Mouse (Mus musculus) midbrain, postnatal 0 days (tissue): ENCODE measurements around the gene Tbc1d2b. TPM values are rescaled to one million over a fixed set of nuclear protein-coding genes. Genes with fewer than 3 reads are reported as not detected.

Experiments used
- ATAC-seq: fragments of 200-750 bp; cut with Nextera tagmentation; 2 replicates; pipeline ENCODE4 v1.8.0; 2017; ENCODE audit warnings: moderate number of reproducible peaks, mild to moderate bottlenecking, moderate TSS enrichment, moderate library complexity; ENCODE audit not compliant: low FRiP score
- DNase-seq: peaks from one replicate; pipeline ENCODE4 v3.0.0-alpha.2; 2015; ENCODE audit warnings: low spot score
- H3K27ac ChIP-seq: fragments of 300-500 bp; sonication (generic); 2 replicates; pipeline ENCODE4 v1.5.1; 2014; ENCODE audit warnings: low read depth, mild to moderate bottlenecking, low read length, mixed read lengths
- H3K27me3 ChIP-seq: fragments of 300-500 bp; sonication (generic); 2 replicates; pipeline ENCODE4 v1.6.1; 2014; ENCODE audit warnings: low read length, control low read depth, mixed read lengths; ENCODE audit not compliant: insufficient read depth
- H3K36me3 ChIP-seq: fragments of 300-500 bp; sonication (generic); 2 replicates; pipeline ENCODE4 v1.6.1; 2014; ENCODE audit warnings: low read length, control low read depth, mixed read lengths; ENCODE audit not compliant: insufficient read depth
- H3K4me1 ChIP-seq: fragments of 300-500 bp; sonication (generic); 2 replicates; pipeline ENCODE4 v1.6.1; 2014; ENCODE audit warnings: mild to moderate bottlenecking, control low read depth, antibody characterized with exemption, low read length, mixed read lengths; ENCODE audit not compliant: insufficient read depth
- H3K4me2 ChIP-seq: fragments of 300-500 bp; sonication (generic); 2 replicates; pipeline ENCODE4 v1.6.1; 2014; ENCODE audit warnings: low read depth, mild to moderate bottlenecking, low read length, mixed read lengths; ENCODE audit not compliant: poor library complexity, severe bottlenecking
- H3K4me3 ChIP-seq: fragments of 300-500 bp; sonication (generic); 2 replicates; pipeline ENCODE4 v1.5.1; 2014; ENCODE audit warnings: low read depth, mild to moderate bottlenecking, low read length, moderate library complexity
- H3K9ac ChIP-seq: fragments of 300-500 bp; sonication (generic); replicated peaks from 2 replicates; pipeline ENCODE4 v1.6.1; 2014; ENCODE audit warnings: mild to moderate bottlenecking, low read length, moderate library complexity, mixed read lengths; ENCODE audit not compliant: poor library complexity, severe bottlenecking
- H3K9me3 ChIP-seq: fragments of 300-500 bp; sonication (generic); 2 replicates; pipeline ENCODE4 v1.6.1; 2016; ENCODE audit warnings: low read length, control low read depth
- CTCF ChIP-seq: IDR thresholded peaks from 2 replicates; pipeline ENCODE4 v1.5.1; 2016; ENCODE audit warnings: antibody characterized with exemption, mild to moderate bottlenecking
- WGBS: fragments of 180-500 bp; shearing (Covaris S2); extraction: QIAGEN DNeasy Blood & Tissue Kit; methylation state at CpG from one replicate; pipeline ENCODE4 v1.1.7; 2014; 5-methylcytosine and 5-hydroxymethylcytosine counted together
- polyA plus RNA-seq: library from polyadenylated mRNA; unstranded; fragments of >200 nt; fragmentation: Nextera tagmentation; extraction: Ambion mirVana; gene quantifications from 2 replicates; pipeline ENCODE4 v1.2.1, GENCODE M21; 2015
- total RNA-seq: library from RNA; depleted of rRNA; stranded (reverse); fragments of >200 nt; gene quantifications from 2 replicates; pipeline ENCODE4 v1.2.3, GENCODE M21; 2014

The Tbc1d2b gene
- total and polyA plus RNA-seq, 2 experiments from 2014 or later: 3.7 to 21.6 TPM

- Histone ChIP-seq H3K9me3 (no peaks in the 10 kb centered on the region), H3K4me1 (no peaks in the 10 kb centered on the region), H3K4me3 (no peak overlapping the region), H3K27me3 (no peaks in the 10 kb centered on the region), H3K9ac (no peak overlapping the region), H3K27ac (no peak overlapping the region), H3K4me2 (no peak overlapping the region), H3K36me3 (no peaks in the 10 kb centered on the region)
- ATAC-seq (no peak), DNase-seq (no peak)
- no peak for TF ChIP-seq CTCF
- 92% methylated on average over 5 of the region's 5 CpGs for WGBS
These were observed 5.3 kb upstream of the Tbc1d2b start for GRCm38 (mm10) chr9:90275906-90276305.

DNA sequence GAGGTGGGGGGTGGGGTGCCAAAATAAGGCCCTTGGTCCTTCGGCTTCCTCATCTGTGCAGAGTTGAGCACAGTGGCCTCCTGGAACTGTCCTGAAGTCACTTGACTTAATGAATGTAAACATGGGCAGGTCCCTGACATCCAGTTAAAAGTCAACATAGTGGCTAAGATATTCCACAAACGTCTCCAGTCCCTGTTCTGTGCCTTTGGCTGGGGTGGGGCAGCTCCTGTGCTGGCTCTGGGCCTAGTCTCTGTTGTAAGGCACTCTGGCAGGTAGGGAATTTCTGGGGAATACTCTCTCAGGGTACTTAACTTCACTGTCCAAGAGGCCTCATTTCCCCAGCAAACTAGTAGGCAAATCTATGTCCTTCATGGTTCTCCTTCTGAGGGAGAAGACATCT is 4.9 kb upstream of the Tbc1d2b start:
- no peaks in the 10 kb centered on the region for H3K27me3 ChIP-seq
- H3K4me2 ChIP-seq: no peak overlapping the region
- H3K4me1 ChIP-seq: no peaks in the 10 kb centered on the region
- H3K4me3 ChIP-seq: no peak overlapping the region
- ATAC-seq (no peak), DNase-seq (no peak)
- TF ChIP-seq CTCF: no peak
- no peaks in the 10 kb centered on the region for H3K9me3 ChIP-seq
- 68% methylated on average over 2 of the region's 2 CpGs for WGBS
- H3K27ac ChIP-seq: no peak overlapping the region
- no peaks in the 10 kb centered on the region for H3K36me3 ChIP-seq
- H3K9ac ChIP-seq: no peak overlapping the region

DNA sequence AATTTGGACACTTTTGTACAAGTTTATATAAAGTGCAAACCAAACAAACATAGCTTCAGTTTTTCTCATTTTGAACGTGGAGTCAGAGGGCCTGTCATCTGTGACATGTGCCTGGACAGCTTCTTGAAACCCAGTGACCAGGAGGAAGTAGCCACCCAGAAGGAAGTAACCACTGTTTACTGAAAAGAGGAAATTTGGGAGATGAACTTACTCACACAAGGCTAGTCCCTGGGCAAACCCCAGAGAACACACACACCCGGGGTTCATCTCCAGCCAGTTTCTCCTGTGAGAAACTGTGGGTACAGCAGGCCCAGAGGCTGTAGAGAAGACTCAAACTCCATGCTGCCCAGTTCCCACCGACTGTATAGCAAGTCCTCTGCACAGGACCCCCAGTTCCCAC is 3.9 kb upstream of the Tbc1d2b start:
- no peak overlapping the region for H3K4me2 ChIP-seq
- DNase-seq: no peak
- H3K9me3 ChIP-seq: no peaks in the 10 kb centered on the region
- H3K27me3 ChIP-seq: no peaks in the 10 kb centered on the region
- no peak overlapping the region for H3K9ac ChIP-seq
- H3K4me3 ChIP-seq: no peak overlapping the region
- 87% methylated on average over 3 of the region's 3 CpGs for WGBS
- no peaks in the 10 kb centered on the region for H3K36me3 ChIP-seq
- TF ChIP-seq CTCF: no peak
- no peak overlapping the region for H3K27ac ChIP-seq
- H3K4me1 ChIP-seq: peaks cover 1% of the 10 kb centered on the region; the same call in 1 of the 2 replicates
- no peak for ATAC-seq

GRCm38 (mm10) chr9:90272346-90272745 is 1.7 kb upstream of the Tbc1d2b start:
- no peaks in the 10 kb centered on the region for H3K9me3 ChIP-seq
- H3K4me3 ChIP-seq: no peak overlapping the region
- ATAC-seq: no peak
- H3K36me3 ChIP-seq: no peaks in the 10 kb centered on the region
- no peak for TF ChIP-seq CTCF
- no peak overlapping the region for H3K4me2 ChIP-seq
- no peak for DNase-seq
- H3K27ac ChIP-seq: no peak overlapping the region
- H3K9ac ChIP-seq: no peak overlapping the region
- H3K27me3 ChIP-seq: no peaks in the 10 kb centered on the region
- H3K4me1 ChIP-seq: peaks cover 9% of the 10 kb centered on the region; the same call in 1 of the 2 replicates
- 75% methylated on average over 12 of the region's 12 CpGs for WGBS

DNA sequence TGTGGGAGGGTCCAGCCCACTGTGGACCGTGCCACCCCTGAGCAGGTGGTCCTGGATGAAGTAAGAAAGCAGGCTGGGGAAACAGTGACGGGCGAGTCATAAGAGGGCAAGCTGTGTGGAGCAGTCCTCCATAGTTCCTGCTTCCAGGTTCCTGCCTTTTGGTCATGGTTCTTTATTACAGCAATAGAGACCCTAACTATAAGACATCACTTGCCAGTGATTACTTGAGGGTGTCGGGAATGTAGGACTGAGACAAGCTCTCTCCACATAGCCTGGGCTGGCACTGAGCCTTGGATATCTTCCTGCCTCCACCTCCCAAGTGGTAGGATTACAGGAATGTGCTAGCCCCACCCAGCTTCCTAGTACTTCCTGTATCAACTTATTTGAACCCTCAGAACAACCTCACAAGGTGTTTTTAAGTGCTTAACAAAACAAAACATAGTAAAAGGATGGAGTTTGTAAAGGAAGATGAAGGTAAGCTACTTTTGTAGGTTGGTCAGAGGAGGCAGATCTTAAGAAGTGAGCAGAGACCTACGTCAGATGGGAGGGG is 1.0 kb upstream of the Tbc1d2b start:
- peaks cover 9% of the 10 kb centered on the region; the same call in 1 of the 2 replicates for H3K4me1 ChIP-seq
- no peak for TF ChIP-seq CTCF
- H3K36me3 ChIP-seq: no peaks in the 10 kb centered on the region
- no peak overlapping the region for H3K9ac ChIP-seq
- ATAC-seq: no peak
- H3K4me3 ChIP-seq: no peak overlapping the region
- no peak for DNase-seq
- no peaks in the 10 kb centered on the region for H3K9me3 ChIP-seq
- whole genome bisulfite sequencing: 80% methylated on average over 5 of the region's 5 CpGs
- no peaks in the 10 kb centered on the region for H3K27me3 ChIP-seq
- H3K4me2 ChIP-seq: no peak overlapping the region
- H3K27ac ChIP-seq: no peak overlapping the region

DNA sequence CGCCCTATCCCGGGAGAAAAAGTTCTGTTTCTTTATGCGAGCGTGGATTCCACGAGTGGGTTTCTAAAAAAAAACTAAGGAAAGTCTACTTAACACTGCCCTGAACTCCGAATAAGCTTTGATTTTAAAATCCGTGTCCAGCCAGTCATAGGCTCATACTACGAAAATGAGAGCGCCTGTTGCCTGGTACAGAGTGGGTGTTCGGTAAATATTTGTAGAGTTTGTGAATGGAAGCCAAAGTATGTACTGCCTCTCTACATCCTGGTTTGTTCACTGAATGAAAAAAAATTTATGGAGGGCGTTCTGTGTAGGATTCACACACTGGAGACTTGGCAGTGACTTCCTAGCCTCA is 316 bp upstream of the Tbc1d2b start:
- no peak for ATAC-seq
- peak overlapping the region; percentile 75 for H3K4me2 ChIP-seq
- TF ChIP-seq CTCF: no peak
- no peak for DNase-seq
- H3K9ac ChIP-seq: peak overlapping the region; percentile 79
- peaks cover 9% of the 10 kb centered on the region; the same call in 1 of the 2 replicates for H3K4me1 ChIP-seq
- no peaks in the 10 kb centered on the region for H3K36me3 ChIP-seq
- 15% methylated on average over 11 of the region's 11 CpGs for WGBS
- no peak overlapping the region for H3K27ac ChIP-seq
- H3K4me3 ChIP-seq: peak overlapping the region; percentile 74
- no peaks in the 10 kb centered on the region for H3K27me3 ChIP-seq
- H3K9me3 ChIP-seq: no peaks in the 10 kb centered on the region
